Mouse (Mus musculus) forelimb bud, embryonic 11.5 days (tissue): ENCODE data around the gene Klk1.

ENCODE experiments used
- DNase-seq: peaks from one replicate; pipeline ENCODE4 v3.0.0-alpha.2; 2012; ENCODE audit warnings: low read depth, low spot score

The Klk1 gene

GRCm38 (mm10) chr7:44253023-44253616 is 28.0 kb downstream of the Klk1 start:
- DNase-seq, result no peak

- no peak for DNase-seq
These were observed 29.8 kb downstream of the Klk1 start for GRCm38 (mm10) chr7:44254930-44255329.

- no peak for DNase-seq
These were observed 32.1 kb downstream of the Klk1 start, which contains the start of gene Acp4 for GRCm38 (mm10) chr7:44257278-44257677. TSS of gene Acp4 (minus strand) at chr7:44257378.

- DNase-seq, result no peak
These were observed 35.2 kb downstream of the Klk1 start for GRCm38 (mm10) chr7:44260410-44260809.

- no peak for DNase-seq
These were observed 36.0 kb downstream of the Klk1 start, which contains the start of gene Gm15517 for GRCm38 (mm10) chr7:44261147-44261546. TSS of gene Gm15517 (plus strand) at chr7:44261447.

- DNase-seq, result peak; percentile 95
These were observed 37.9 kb downstream of the Klk1 start for GRCm38 (mm10) chr7:44262791-44263643.

- DNase-seq, result no peak
These were observed 43.0 kb downstream of the Klk1 start for GRCm38 (mm10) chr7:44268117-44268516.

- no peak for DNase-seq
These were observed 44.2 kb downstream of the Klk1 start for GRCm38 (mm10) chr7:44269397-44269796.

- DNase-seq, result no peak
These were observed 46.1 kb downstream of the Klk1 start for GRCm38 (mm10) chr7:44271309-44271708.

- DNase-seq, result no peak
These were observed 47.4 kb downstream of the Klk1 start for GRCm38 (mm10) chr7:44272546-44272945.

GRCm38 (mm10) chr7:44273446-44273845 is 48.3 kb downstream of the Klk1 start:
- DNase-seq, result no peak

- no peak for DNase-seq
These were observed 48.9 kb downstream of the Klk1 start for GRCm38 (mm10) chr7:44274096-44274495.

- no peak for DNase-seq
These were observed 50.4 kb downstream of the Klk1 start for GRCm38 (mm10) chr7:44275546-44275945.

GRCm38 (mm10) chr7:44276461-44277249 is 51.5 kb downstream of the Klk1 start:
- DNase-seq, result no peak

GRCm38 (mm10) chr7:44277250-44277622 is 52.1 kb downstream of the Klk1 start:
- peak; percentile 36 for DNase-seq
